Mouse (Mus musculus): ENCODE data around the gene Ushbp1. TPM values are rescaled to one million over a fixed set of nuclear protein-coding genes. Genes with fewer than 3 reads are reported as not detected.
"Not testable (repeated sequence)": the region's sequence is repeated elsewhere in the genome, so short reads cannot be mapped to it uniquely, and the experiment has no call there.

Gene Ushbp1
- 3.3 and 5.2 TPM in 2 replicates for polyA plus RNA-seq (2015; fragmentation: Nextera tagmentation; extraction: Ambion mirVana)

DNA sequence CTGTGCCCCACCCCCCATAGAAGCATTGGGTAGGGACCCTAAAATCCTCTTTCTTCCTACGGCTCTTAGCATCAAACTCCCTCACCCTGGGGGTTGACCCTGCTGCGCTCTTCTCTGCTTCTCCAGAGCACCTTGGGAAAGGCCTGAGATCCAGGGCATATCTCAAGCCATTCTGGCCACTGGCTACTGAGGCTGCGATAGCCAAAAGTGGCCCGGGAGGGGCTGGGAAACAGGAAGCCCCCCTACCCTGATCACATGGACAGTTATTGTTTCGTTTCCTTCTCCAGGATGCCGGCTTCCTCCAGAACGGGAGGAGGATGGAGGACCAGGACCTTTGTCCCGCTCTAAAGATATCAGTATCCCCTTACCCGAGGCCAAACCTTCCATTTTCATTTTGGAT is at the start of gene Ushbp1:
TSS of gene Ushbp1 (minus strand) at position 174 of the 400 bp plus-strand sequence.
- peak within 1 kb of the TSS; percentile 69 for H3K27ac ChIP-seq (replicated peaks)
- peaks cover 18% of the 10 kb centered on the region for H3K36me3 ChIP-seq (replicated peaks)
- H3K27me3 ChIP-seq, result no peaks in the 10 kb centered on the region
- H3K4me3 ChIP-seq (replicated peaks), result peak within 1 kb of the TSS; percentile 80
- 62% methylated on average over 9 of the region's 9 CpGs for WGBS (ENCODE audit: insufficient replicate concordance)
- peak within 1 kb of the TSS; percentile 65 for H3K9ac ChIP-seq
- H3K4me1 ChIP-seq (replicated peaks), result peaks cover 27% of the 10 kb centered on the region
- ATAC-seq (ENCODE audit: insufficient read depth), result no peak
- no peaks in the 10 kb centered on the region for H3K9me3 ChIP-seq (replicated peaks)
- peak within 1 kb of the TSS; percentile 84 for H3K4me2 ChIP-seq

DNA sequence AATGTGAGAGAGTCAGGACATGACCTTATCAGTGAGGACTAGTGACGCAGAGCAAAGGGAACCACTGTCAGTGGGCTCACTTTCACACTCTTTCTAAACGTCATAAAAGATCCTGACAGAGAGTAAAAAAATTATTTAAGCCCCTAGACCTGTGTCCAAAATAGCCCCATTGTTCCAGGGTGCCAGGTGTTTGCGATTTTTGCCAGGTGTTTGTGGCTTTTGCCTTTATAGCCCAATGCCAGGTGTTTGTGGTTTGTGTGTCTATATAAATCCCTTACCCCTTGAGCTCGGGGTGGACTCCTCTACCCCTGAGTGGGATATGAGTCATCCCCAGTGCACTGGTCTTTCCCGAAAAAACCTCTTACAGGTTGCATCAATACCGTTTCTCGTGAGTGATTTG is 49.5 kb upstream of the Ushbp1 start:
- H3K27me3 ChIP-seq, result peaks cover 8% of the 10 kb centered on the region
- H3K4me1 ChIP-seq (replicated peaks), result no peaks in the 10 kb centered on the region
- ATAC-seq (ENCODE audit: insufficient read depth), result no peak
- H3K9ac ChIP-seq, result no peak overlapping the region
- no peak overlapping the region for H3K4me2 ChIP-seq
- H3K27ac ChIP-seq (replicated peaks), result no peak overlapping the region
- H3K9me3 ChIP-seq (replicated peaks), result no peaks in the 10 kb centered on the region
- H3K36me3 ChIP-seq (replicated peaks), result no peaks in the 10 kb centered on the region
- no peak overlapping the region for H3K4me3 ChIP-seq (replicated peaks)
- WGBS (ENCODE audit: insufficient replicate concordance), result 60% methylated on average over 7 of the region's 7 CpGs

DNA sequence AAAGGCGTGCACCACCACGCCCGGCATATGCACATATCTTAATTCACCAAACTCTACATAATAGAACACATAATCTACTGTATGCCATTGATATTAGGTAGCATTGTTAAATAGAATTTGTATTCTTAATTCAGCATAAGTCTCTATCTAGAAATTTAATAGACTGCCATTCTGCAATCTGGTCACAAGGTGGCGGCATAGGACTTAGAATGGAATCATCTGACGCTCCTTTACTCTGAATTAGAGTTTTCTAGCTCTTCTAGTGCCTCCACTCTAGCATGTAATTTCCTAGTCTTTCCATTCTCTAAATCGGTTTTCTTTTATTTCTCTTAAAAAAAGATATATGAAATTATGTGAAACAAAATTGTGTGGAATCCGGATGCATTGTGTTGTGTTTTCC is 45.8 kb upstream of the Ushbp1 start:
- no peaks in the 10 kb centered on the region for H3K4me1 ChIP-seq (replicated peaks)
- no peak overlapping the region for H3K4me3 ChIP-seq (replicated peaks)
- no peak overlapping the region for H3K9ac ChIP-seq
- no peaks in the 10 kb centered on the region for H3K36me3 ChIP-seq (replicated peaks)
- 3% methylated on average over 7 of the region's 7 CpGs for WGBS (ENCODE audit: insufficient replicate concordance)
- peaks cover 12% of the 10 kb centered on the region for H3K27me3 ChIP-seq
- H3K27ac ChIP-seq (replicated peaks), result no peak overlapping the region
- no peak overlapping the region for H3K4me2 ChIP-seq
- H3K9me3 ChIP-seq (replicated peaks), result no peaks in the 10 kb centered on the region
- ATAC-seq (ENCODE audit: insufficient read depth), result no peak

DNA sequence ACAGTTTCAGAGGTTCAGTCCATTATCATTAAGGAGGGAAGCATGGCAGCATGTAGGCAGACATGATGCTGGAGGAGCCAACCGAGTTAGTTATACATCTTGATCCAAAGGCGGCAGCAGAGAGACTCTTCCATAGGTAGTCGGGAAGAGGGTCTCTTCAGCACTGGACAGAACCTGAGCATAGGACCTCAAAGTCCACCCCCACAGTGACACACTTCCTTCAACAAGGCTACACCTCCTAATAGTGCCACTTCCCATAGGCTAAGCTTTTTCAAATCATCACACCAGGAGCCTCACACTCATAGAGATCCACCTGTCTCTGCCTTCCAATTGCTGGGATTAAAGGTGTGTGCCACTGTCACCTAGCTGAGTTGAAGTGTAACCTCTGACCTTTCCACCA is 41.4 kb upstream of the Ushbp1 start:
- Histone ChIP-seq H3K9me3 (replicated peaks) (no peaks in the 10 kb centered on the region), H3K4me2 (no peak overlapping the region), H3K27ac (replicated peaks) (no peak overlapping the region), H3K9ac (no peak overlapping the region), H3K27me3 (peaks cover 6% of the 10 kb centered on the region), H3K36me3 (replicated peaks) (no peaks in the 10 kb centered on the region), H3K4me1 (replicated peaks) (no peaks in the 10 kb centered on the region), H3K4me3 (replicated peaks) (no peak overlapping the region)
- 43% methylated on average over 3 of the region's 3 CpGs for WGBS (ENCODE audit: insufficient replicate concordance)
- ATAC-seq (ENCODE audit: insufficient read depth), result no peak

DNA sequence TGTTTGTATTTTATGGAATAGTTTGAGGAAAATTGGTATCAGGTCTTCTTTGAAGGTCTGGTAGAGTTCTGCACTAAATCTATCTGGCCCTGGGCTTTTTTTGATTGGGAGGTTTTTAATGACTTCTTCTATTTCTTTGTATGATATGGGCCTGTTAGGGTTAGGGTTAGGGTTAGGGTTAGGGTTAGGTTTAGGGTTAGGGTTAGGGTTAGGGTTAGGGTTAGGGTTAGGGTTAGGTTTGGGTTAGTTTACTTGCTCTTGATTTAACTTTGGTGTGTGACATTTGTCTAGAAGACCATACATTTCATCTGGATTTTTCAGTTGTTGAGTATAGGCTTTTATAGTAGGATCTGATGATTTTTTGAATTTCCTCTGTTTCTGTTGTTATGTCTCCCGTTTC is 37.3 kb upstream of the Ushbp1 start:
- 63% methylated on average over 1 of the region's 1 CpGs for WGBS (ENCODE audit: insufficient replicate concordance)
- not testable (repeated sequence) for H3K4me2 ChIP-seq; H3K4me1 ChIP-seq (replicated peaks); H3K9me3 ChIP-seq (replicated peaks); H3K9ac ChIP-seq; H3K27me3 ChIP-seq; H3K36me3 ChIP-seq (replicated peaks); H3K4me3 ChIP-seq (replicated peaks); H3K27ac ChIP-seq (replicated peaks); ATAC-seq (ENCODE audit: insufficient read depth)

DNA sequence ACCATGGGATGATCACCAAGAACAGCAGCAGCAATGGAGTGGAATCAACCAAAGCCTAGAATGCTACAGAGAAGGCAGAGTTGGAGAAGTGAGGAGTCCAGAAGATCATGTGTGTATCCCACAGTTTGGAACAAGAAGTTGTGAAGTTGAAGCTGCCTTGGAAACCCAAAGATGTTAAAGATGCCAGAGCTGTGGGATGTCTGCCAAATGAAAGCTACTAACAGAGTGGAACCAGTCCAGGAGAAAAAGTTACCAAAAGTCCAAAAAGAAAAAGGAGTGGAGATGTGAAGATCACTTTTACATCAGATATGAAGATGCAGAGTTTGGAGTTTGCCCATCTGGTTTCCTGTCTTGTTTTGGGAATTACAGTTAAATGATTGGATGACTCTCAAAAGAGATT is 26.5 kb upstream of the Ushbp1 start:
- Histone ChIP-seq H3K27ac (replicated peaks) (no peak overlapping the region), H3K9me3 (replicated peaks) (no peaks in the 10 kb centered on the region), H3K27me3 (no peaks in the 10 kb centered on the region), H3K4me1 (replicated peaks) (no peaks in the 10 kb centered on the region), H3K4me3 (replicated peaks) (no peak overlapping the region), H3K36me3 (replicated peaks) (no peaks in the 10 kb centered on the region), H3K4me2 (no peak overlapping the region), H3K9ac (no peak overlapping the region)
- ATAC-seq (ENCODE audit: insufficient read depth), result no peak

DNA sequence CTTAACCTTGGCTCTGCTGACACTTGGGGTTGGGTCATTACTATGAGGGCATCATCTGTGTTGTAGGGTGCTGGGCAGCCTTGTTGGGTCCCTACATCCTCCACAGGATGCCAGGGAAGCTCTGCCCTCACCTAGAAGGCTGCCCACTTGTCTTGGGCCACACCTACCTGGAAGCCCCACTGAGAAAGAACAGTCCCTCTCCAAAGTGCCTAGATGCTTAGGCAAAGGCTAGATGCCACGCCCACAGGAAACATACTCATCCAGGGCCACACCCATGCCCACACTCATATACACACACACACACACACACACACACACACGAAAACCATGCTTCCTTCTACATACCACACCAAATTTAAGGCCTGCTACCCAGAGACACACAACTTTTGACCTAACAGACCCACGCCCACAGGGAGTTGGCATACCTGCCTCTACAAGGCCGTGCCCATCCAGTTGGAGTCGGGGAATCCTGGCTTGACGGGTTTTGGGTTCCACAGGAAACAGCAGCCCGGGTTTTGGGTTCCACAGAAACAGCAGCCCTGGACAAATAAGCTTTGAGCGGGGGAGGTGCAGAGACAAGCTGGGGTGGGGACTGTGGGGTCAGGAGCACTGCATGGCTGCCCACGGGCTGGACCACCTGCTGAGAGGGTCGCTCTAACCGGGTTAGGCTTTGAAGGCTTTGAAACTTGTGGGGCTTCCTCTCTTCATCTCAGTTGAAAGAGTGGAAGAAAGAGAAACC is 16.1 kb upstream of the Ushbp1 start:
- peaks cover 23% of the 10 kb centered on the region for H3K4me1 ChIP-seq (replicated peaks)
- ATAC-seq (ENCODE audit: insufficient read depth), result no peak
- H3K4me3 ChIP-seq (replicated peaks), result no peak overlapping the region
- 38% methylated on average over 11 of the region's 11 CpGs for WGBS (ENCODE audit: insufficient replicate concordance)
- no peak overlapping the region for H3K27ac ChIP-seq (replicated peaks)
- no peaks in the 10 kb centered on the region for H3K27me3 ChIP-seq
- H3K9ac ChIP-seq, result no peak overlapping the region
- peaks cover 36% of the 10 kb centered on the region for H3K36me3 ChIP-seq (replicated peaks)
- no peaks in the 10 kb centered on the region for H3K9me3 ChIP-seq (replicated peaks)
- no peak overlapping the region for H3K4me2 ChIP-seq

DNA sequence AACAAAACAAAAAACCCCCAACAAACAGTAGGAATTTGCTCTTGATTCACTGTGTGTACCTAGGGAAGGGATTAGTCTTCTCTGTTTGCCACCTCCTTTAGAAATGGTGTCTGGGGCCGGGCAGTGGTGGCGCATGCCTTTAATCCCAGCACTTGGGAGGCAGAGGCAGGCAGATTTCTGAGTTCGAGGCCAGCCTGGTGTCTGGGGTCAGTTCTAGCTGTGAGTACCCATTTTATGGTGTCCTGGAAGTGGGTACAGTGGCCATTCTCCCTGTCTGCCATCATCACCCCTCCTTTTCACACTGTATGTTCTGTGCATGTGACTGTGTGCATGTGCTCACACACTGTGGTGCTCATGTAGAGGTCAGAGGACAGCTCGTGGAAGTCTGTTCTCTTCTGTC is 12.6 kb upstream of the Ushbp1 start:
- H3K36me3 ChIP-seq (replicated peaks), result peaks cover 37% of the 10 kb centered on the region
- ATAC-seq (ENCODE audit: insufficient read depth), result no peak
- H3K9me3 ChIP-seq (replicated peaks), result no peaks in the 10 kb centered on the region
- WGBS (ENCODE audit: insufficient replicate concordance), result 91% methylated on average over 4 of the region's 4 CpGs
- H3K27ac ChIP-seq (replicated peaks), result no peak overlapping the region
- no peak overlapping the region for H3K4me3 ChIP-seq (replicated peaks)
- H3K9ac ChIP-seq, result no peak overlapping the region
- no peaks in the 10 kb centered on the region for H3K27me3 ChIP-seq
- H3K4me2 ChIP-seq, result no peak overlapping the region
- peaks cover 52% of the 10 kb centered on the region for H3K4me1 ChIP-seq (replicated peaks)

DNA sequence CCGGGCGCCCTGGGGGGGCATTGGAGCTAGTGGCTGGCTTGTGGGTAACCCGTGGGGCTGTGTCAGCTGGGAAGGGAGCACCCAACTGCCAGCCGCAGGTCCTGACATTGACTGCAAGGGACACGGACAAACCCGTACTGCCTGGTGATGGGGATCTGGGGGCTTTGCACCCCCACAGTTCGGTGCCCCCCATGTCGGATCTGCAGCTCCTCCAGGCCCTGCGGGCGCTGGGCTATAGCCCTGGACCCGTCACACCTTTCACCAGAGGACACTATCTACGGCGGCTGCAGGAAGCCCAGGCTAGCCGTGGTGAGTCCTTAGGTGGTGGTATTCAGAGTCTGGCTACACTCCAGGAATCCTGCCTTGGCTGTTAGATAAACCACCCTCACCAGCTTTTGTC is 11.8 kb upstream of the Ushbp1 start:
- no peaks in the 10 kb centered on the region for H3K27me3 ChIP-seq
- peaks cover 37% of the 10 kb centered on the region for H3K36me3 ChIP-seq (replicated peaks)
- H3K4me3 ChIP-seq (replicated peaks), result peak overlapping the region; percentile 98
- H3K4me1 ChIP-seq (replicated peaks), result peaks cover 52% of the 10 kb centered on the region
- WGBS (ENCODE audit: insufficient replicate concordance), result 84% methylated on average over 14 of the region's 14 CpGs
- no peak overlapping the region for H3K27ac ChIP-seq (replicated peaks)
- H3K9ac ChIP-seq, result no peak overlapping the region
- ATAC-seq (ENCODE audit: insufficient read depth), result no peak
- H3K4me2 ChIP-seq, result peak overlapping the region; percentile 86
- H3K9me3 ChIP-seq (replicated peaks), result no peaks in the 10 kb centered on the region

DNA sequence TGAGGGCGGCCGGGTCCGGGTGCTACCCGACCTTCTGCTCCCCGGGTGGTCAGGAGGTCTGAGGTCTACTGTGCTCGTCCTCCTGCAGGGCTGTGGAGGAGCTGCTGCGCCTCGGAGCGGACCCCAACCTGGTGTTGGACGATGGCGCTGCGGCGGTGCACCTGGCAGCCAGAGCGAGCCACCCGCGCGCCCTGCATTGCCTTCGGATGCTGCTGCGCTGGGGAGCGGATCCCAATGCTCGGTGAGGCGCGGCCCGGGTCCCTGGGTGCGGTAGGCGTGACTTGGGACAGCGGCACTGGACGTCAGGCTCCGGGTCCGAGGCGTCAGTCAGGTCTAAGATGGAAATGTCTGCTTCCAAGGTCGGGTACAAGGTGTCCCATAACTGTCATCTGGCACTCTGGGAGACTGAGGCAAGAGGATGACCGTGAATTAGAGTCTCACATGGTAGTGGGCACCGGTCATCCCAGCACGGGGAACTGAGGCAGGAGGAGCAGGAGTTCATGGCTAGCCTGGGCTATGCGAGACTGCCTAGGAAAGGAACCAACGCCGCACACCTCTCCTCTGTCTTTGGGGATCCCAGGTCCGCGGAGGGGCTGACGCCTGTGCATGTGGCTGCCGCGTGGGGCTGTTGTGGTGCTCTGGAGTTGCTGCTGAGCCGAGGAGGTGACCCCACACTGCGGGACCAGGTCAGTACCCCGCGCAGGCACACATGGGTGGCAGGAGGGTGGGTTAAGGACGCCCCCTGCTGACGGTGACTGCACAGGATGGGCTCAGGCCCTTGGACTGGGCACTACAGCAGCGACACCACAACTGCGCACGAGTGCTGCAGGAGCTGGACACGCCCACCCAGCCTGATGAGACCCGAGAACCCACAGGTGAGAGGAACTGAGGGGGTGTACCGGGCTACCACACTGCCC is 10.8 kb upstream of the Ushbp1 start:
- peak overlapping the region; percentile 95 for H3K9ac ChIP-seq
- peak overlapping the region; percentile 88 for H3K27ac ChIP-seq (replicated peaks)
- H3K4me2 ChIP-seq, result peak overlapping the region; percentile 86
- peaks cover 39% of the 10 kb centered on the region for H3K36me3 ChIP-seq (replicated peaks)
- ATAC-seq (ENCODE audit: insufficient read depth), result peak; percentile 75
- no peaks in the 10 kb centered on the region for H3K9me3 ChIP-seq (replicated peaks)
- WGBS (ENCODE audit: insufficient replicate concordance), result under 1% methylated on average over 55 of the region's 55 CpGs
- peaks cover 44% of the 10 kb centered on the region for H3K4me1 ChIP-seq (replicated peaks)
- H3K4me3 ChIP-seq (replicated peaks), result peak overlapping the region; percentile 98
- no peaks in the 10 kb centered on the region for H3K27me3 ChIP-seq

DNA sequence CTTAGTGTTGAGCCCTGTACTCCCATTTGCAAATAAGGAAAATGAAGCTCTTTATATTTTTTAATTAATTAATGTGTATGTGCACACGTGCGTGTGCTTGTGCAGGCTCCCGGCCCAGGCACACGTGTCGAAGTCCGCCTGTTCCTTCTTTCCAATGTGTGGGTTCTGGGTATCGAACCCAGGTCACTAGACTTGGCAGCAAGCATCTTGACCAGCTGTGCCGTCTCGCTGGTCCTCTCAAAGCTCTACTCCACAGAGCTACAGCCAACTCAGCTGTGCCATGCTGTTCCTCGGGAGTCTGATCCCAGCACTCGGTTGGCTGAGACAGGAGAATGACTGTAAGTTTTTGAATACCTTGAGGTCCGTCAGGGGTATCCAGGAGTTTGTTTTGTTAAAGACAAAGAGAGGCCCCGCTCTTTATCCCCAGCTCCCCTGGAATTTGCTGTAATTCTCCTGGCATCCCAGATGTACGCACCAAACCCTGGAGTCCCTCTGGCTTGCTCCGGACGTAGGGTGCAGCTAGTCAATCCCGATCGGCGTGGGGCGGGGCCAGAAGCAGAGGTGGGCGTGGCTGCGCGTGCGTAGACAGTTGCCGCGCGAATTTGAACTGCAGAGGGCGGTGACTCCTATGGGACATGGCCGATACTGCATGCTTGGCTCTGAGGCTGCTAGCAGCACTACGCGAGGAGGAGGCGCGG is 9.9 kb upstream of the Ushbp1 start, which contains the start of gene Ankle1:
TSS of gene Ankle1 (plus strand) at position 610 of the 698 bp plus-strand sequence.
- WGBS (ENCODE audit: insufficient replicate concordance), result 12% methylated on average over 33 of the region's 33 CpGs
- H3K27ac ChIP-seq (replicated peaks), result peak within 1 kb of the TSS; percentile 88
- H3K9me3 ChIP-seq (replicated peaks), result no peaks in the 10 kb centered on the region
- H3K36me3 ChIP-seq (replicated peaks), result peaks cover 44% of the 10 kb centered on the region
- peak within 1 kb of the TSS; percentile 98 for H3K4me3 ChIP-seq (replicated peaks)
- peak within 1 kb of the TSS; percentile 86 for H3K4me2 ChIP-seq
- H3K4me1 ChIP-seq (replicated peaks), result peaks cover 42% of the 10 kb centered on the region
- ATAC-seq (ENCODE audit: insufficient read depth), result peak; percentile 82
- peak within 1 kb of the TSS; percentile 95 for H3K9ac ChIP-seq
- H3K27me3 ChIP-seq, result no peaks in the 10 kb centered on the region

Data from liver, embryonic 15.5 days (tissue).